Comparison of ENCODE assay signal across 12 mouse cellular contexts in the genomic region with DNA sequence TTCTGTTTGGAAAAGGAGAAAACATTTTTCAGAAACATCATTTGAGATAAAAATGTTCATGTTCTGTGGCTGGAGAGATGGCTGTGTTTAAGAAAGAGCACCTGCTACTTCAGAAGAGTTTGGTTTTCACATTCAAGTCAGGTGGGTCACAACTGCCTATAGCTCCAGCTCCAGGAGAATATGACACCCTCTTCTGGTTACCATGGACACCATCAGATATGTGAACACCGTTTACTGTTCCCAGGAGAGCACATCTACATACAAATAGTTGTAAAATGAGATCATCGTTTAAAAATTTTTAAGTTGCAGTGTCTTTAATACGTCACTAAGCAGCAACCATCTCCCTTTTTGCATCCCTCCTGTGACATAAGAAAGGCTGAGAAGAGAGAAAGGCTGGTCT.
A peak's percentile ranks its signal among the peaks of the same experiment; 100 is the strongest.
DNase-seq lines count a peak whose midpoint lies in the region; ATAC-seq and TF ChIP-seq lines count a peak whose summit lies in the region.
"Had no signal": no experiment of that assay in that cellular context is flagged by ENCODE, and none has a peak within 500 bp of the region (broad histone marks: within the 10 kb centered on the region; RNA-seq: fewer than 3 reads in every experiment).

No protein-coding gene starts in this region.

- no peaks in the 10 kb centered on the region for H3K36me3 ChIP-seq in heart, embryonic 16.5 days (ENCODE audit: control insufficient read depth, insufficient read depth)
- H3K36me3 ChIP-seq in midbrain, embryonic 14.5 days (ENCODE audit: control insufficient read depth, insufficient read depth, low read length): no peaks in the 10 kb centered on the region
- H3K36me3 ChIP-seq in midbrain, postnatal 0 days (ENCODE audit: insufficient read depth, low read length): no peaks in the 10 kb centered on the region
- no peaks in the 10 kb centered on the region for H3K36me3 ChIP-seq in embryonic facial prominence, embryonic 14.5 days (ENCODE audit: control insufficient read depth, insufficient read depth, low read length)

- H3K27me3 ChIP-seq in heart, embryonic 16.5 days (ENCODE audit: control insufficient read depth, insufficient read depth, low read length): no peaks in the 10 kb centered on the region
- no peaks in the 10 kb centered on the region for H3K27me3 ChIP-seq in midbrain, embryonic 14.5 days (ENCODE audit: control insufficient read depth, insufficient read depth, low read length)
- no peaks in the 10 kb centered on the region for H3K27me3 ChIP-seq in midbrain, postnatal 0 days (ENCODE audit: insufficient read depth, low read length)
- no peaks in the 10 kb centered on the region for H3K27me3 ChIP-seq in embryonic facial prominence, embryonic 14.5 days (replicated peaks; ENCODE audit: control insufficient read depth, insufficient read depth, low read length)

- H3K9ac ChIP-seq in heart, embryonic 16.5 days (ENCODE audit: low read length): no peak overlapping the region
- H3K9ac ChIP-seq in midbrain, embryonic 14.5 days (replicated peaks; ENCODE audit: low read length): no peak overlapping the region
- H3K9ac ChIP-seq in midbrain, postnatal 0 days (replicated peaks; ENCODE audit: low read length, poor library complexity, severe bottlenecking): no peak overlapping the region
- H3K9ac ChIP-seq in embryonic facial prominence, embryonic 14.5 days (ENCODE audit: low read depth, low read length): no peak overlapping the region

- H3K4me1 ChIP-seq in heart, embryonic 16.5 days (ENCODE audit: control insufficient read depth, insufficient read depth, low read length): no peaks in the 10 kb centered on the region
- no peaks in the 10 kb centered on the region for H3K4me1 ChIP-seq in midbrain, embryonic 14.5 days (ENCODE audit: control insufficient read depth, insufficient read depth, low read length)
- no peaks in the 10 kb centered on the region for H3K4me1 ChIP-seq in midbrain, postnatal 0 days (ENCODE audit: insufficient read depth, low read length)
- no peaks in the 10 kb centered on the region for H3K4me1 ChIP-seq in embryonic facial prominence, embryonic 14.5 days (ENCODE audit: control insufficient read depth, insufficient read depth, low read length)

- H3K4me2 ChIP-seq in heart, embryonic 16.5 days (ENCODE audit: low read depth, low read length): no peak overlapping the region
- H3K4me2 ChIP-seq in midbrain, embryonic 14.5 days (ENCODE audit: low read length): no peak overlapping the region
- H3K4me2 ChIP-seq in midbrain, postnatal 0 days (ENCODE audit: low read depth, low read length, poor library complexity, severe bottlenecking): no peak overlapping the region
- no peak overlapping the region for H3K4me2 ChIP-seq in embryonic facial prominence, embryonic 14.5 days (ENCODE audit: low read depth, low read length)

- H3K27ac ChIP-seq in heart, embryonic 16.5 days (ENCODE audit: low read length): no peak overlapping the region
- no peak overlapping the region for H3K27ac ChIP-seq in midbrain, embryonic 14.5 days (replicated peaks; ENCODE audit: low read depth, low read length)
- no peak overlapping the region for H3K27ac ChIP-seq in midbrain, postnatal 0 days (ENCODE audit: low read depth, low read length)
- H3K27ac ChIP-seq in embryonic facial prominence, embryonic 14.5 days (replicated peaks; ENCODE audit: low read depth, low read length): no peak overlapping the region

- no peak for DNase-seq in heart, adult 18-20 months
- DNase-seq in midbrain, embryonic 14.5 days: peak; percentile 7
- DNase-seq in midbrain, postnatal 0 days (ENCODE audit: low spot score): no peak
- peak; percentile 66 for DNase-seq in embryonic facial prominence, embryonic 14.5 days (ENCODE audit: low spot score)
- peak; percentile 48 for DNase-seq in thymus, postnatal 14 days
- no peak for DNase-seq in cerebellum, postnatal 25 days
- DNase-seq in adipocyte (ENCODE audit: low spot score): no peak
- DNase-seq: adrenal gland, adult 2 months; cerebellum, adult 9-10 months; kidney, postnatal 4 days had no signal

- TF ChIP-seq CTCF in midbrain, postnatal 0 days (IDR thresholded peaks at IDR 0.05): no peak

- H3K9me3 ChIP-seq in heart, embryonic 16.5 days (replicated peaks; ENCODE audit: control insufficient read depth, low read length): no peaks in the 10 kb centered on the region
- no peaks in the 10 kb centered on the region for H3K9me3 ChIP-seq in midbrain, embryonic 14.5 days (ENCODE audit: control insufficient read depth, low read length)
- no peaks in the 10 kb centered on the region for H3K9me3 ChIP-seq in midbrain, postnatal 0 days (ENCODE audit: low read length)
- no peaks in the 10 kb centered on the region for H3K9me3 ChIP-seq in embryonic facial prominence, embryonic 14.5 days (ENCODE audit: control insufficient read depth, low read length)

- WGBS in heart, embryonic 16.5 days: 7% methylated on average over 3 of the region's 3 CpGs
- 12% methylated on average over 3 of the region's 3 CpGs for WGBS in midbrain, embryonic 14.5 days
- WGBS in midbrain, postnatal 0 days: 15% methylated on average over 3 of the region's 3 CpGs
- WGBS in embryonic facial prominence, embryonic 14.5 days: 25% methylated on average over 3 of the region's 3 CpGs

- ATAC-seq in heart, embryonic 16.5 days (replicated peaks; ENCODE audit: extremely low read depth, insufficient read depth, low FRiP score): peak; percentile 91
- ATAC-seq in midbrain, embryonic 14.5 days (ENCODE audit: low FRiP score, low TSS enrichment): no peak
- no peak for ATAC-seq in midbrain, postnatal 0 days (ENCODE audit: low FRiP score)
- ATAC-seq in embryonic facial prominence, embryonic 14.5 days (ENCODE audit: low read depth): peak; percentile 84; the same call in 1 of the 2 replicates
- ATAC-seq: CD4-positive, CD25-positive, alpha-beta regulatory T cell, adult 4 months had no signal

- H3K4me3 ChIP-seq in heart, embryonic 16.5 days (ENCODE audit: low read length): no peak overlapping the region
- H3K4me3 ChIP-seq in midbrain, embryonic 14.5 days (replicated peaks; ENCODE audit: low read depth, low read length): no peak overlapping the region
- no peak overlapping the region for H3K4me3 ChIP-seq in midbrain, postnatal 0 days (ENCODE audit: low read depth, low read length)
- H3K4me3 ChIP-seq in embryonic facial prominence, embryonic 14.5 days (ENCODE audit: low read depth, low read length): no peak overlapping the region

Comparison
In these comparisons a context has a peak if more than half of its experiments do, and no peak if none do; other contexts are left out.
1. DNase-seq: peak in midbrain, embryonic 14.5 days (single experiment), embryonic facial prominence, embryonic 14.5 days (single experiment) and thymus, postnatal 14 days (single experiment); none in heart, adult 18-20 months (0 of 2), midbrain, postnatal 0 days (single experiment), cerebellum, postnatal 25 days (0 of 2) and adipocyte (single experiment).
2. ATAC-seq: peak in heart, embryonic 16.5 days (single experiment) and embryonic facial prominence, embryonic 14.5 days (single experiment); none in midbrain, embryonic 14.5 days (single experiment) and midbrain, postnatal 0 days (single experiment).